Mouse (Mus musculus): ENCODE results near the gene Ncoa6. TPM values are rescaled to one million over a fixed set of nuclear protein-coding genes. Genes with fewer than 3 reads are reported as not detected.

The Ncoa6 gene
- polyA plus RNA-seq (2016; fragmentation: Nextera tagmentation; extraction: Ambion mirVana): 32.7 and 36.0 TPM in 2 replicates

DNA sequence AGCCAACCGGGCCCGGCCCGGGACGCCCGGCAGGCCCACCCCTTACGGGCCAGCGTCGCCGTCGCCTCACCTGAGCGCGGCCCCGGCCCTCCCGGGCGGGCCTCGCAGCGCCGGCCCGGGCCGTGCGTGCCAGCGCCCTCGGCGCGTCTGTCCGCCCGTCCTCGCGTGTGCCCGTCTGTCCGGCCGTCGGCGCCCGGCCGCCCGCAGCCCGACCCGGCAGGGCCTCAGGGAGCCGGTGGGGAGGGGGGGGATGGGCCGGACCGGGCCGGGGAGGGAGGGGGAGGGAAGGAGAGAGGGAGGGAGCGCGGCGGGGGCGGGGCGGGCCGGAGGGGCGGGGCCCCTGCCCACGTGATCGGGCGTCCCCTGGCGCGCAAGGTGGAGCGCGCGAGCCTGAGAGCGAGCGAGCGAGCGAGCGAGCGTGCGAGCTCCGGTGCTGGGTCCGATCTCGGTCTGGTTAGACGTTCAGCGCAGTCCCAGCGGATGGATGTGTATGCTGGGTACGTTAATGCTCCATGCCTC, at the start of gene Ncoa6:
Gene Ncoa6, minus strand, starts transcription at position 325 of the 519 bp plus-strand sequence.
- peak; percentile 87 for ATAC-seq (ENCODE audit: low FRiP score, low read depth)
- 1% methylated on average over 40 of the region's 72 CpGs for WGBS
- peak within 1 kb of the TSS; percentile 96 for H3K9ac ChIP-seq (replicated peaks)

DNA sequence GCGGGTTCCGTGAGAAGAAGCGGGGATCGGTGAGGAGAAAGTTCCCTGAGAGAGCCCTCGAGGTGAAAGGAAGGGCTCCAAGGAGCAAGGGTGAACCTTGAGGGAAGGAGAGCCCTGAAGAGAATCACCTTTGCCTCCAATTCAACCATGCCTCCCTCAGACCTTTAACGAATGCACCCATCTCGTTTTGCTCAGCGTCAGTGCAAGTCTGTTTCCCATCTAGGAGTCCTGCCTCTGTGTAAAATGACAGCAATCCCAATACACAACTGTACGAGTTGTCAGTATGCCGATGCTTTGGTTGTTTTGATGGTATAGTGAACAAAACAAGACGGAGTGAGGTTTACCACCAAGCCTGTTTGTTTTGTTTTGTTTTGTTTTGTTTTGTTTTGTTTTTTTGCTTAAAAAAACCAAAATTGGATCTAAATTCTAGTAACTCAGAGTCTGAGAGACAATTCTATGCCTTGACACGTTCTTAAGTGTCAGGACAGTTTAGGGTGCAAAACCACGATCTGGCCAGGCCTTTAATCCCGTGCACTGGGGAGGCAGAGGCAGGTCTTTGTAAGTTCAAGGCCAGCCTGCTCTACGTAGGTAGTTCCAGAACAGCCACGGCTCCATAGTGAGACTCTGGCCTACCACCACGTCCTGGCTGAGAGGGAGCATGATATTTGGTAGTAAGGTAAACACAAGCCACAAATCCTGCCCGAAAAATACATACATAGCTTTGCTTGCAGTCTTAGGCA, 45.0 kb upstream of the Ncoa6 start:
- peak overlapping the region; percentile 79 for H3K4me2 ChIP-seq (replicated peaks)
- H3K9ac ChIP-seq (replicated peaks): peak overlapping the region; percentile 67
- H3K4me1 ChIP-seq: peaks cover 28% of the 10 kb centered on the region
- peak overlapping the region; percentile 64 for H3K4me3 ChIP-seq
- WGBS: 25% methylated on average over 18 of the region's 18 CpGs
- H3K27ac ChIP-seq (replicated peaks): 0 out of 2 replicates have a peak overlapping the region, but pooled peaks have one; percentile 73
- H3K9me3 ChIP-seq: no peaks in the 10 kb centered on the region
- H3K36me3 ChIP-seq: no peaks in the 10 kb centered on the region
- ATAC-seq (ENCODE audit: low FRiP score, low read depth): no peak
- 0 out of 2 replicates have a peak, but pooled peaks cover 8% of the 10 kb centered on the region for H3K27me3 ChIP-seq

More for the DNA sequence above, at the start of gene Ncoa6:
- Histone ChIP-seq H3K4me1 (peaks cover 29% of the 10 kb centered on the region), H3K36me3 (no peaks in the 10 kb centered on the region), H3K27ac (replicated peaks) (peak within 1 kb of the TSS; percentile 91), H3K9me3 (no peaks in the 10 kb centered on the region), H3K4me2 (replicated peaks) (peak within 1 kb of the TSS; percentile 82), H3K4me3 (peak within 1 kb of the TSS; percentile 96), H3K27me3 (no peaks in the 10 kb centered on the region)

DNA sequence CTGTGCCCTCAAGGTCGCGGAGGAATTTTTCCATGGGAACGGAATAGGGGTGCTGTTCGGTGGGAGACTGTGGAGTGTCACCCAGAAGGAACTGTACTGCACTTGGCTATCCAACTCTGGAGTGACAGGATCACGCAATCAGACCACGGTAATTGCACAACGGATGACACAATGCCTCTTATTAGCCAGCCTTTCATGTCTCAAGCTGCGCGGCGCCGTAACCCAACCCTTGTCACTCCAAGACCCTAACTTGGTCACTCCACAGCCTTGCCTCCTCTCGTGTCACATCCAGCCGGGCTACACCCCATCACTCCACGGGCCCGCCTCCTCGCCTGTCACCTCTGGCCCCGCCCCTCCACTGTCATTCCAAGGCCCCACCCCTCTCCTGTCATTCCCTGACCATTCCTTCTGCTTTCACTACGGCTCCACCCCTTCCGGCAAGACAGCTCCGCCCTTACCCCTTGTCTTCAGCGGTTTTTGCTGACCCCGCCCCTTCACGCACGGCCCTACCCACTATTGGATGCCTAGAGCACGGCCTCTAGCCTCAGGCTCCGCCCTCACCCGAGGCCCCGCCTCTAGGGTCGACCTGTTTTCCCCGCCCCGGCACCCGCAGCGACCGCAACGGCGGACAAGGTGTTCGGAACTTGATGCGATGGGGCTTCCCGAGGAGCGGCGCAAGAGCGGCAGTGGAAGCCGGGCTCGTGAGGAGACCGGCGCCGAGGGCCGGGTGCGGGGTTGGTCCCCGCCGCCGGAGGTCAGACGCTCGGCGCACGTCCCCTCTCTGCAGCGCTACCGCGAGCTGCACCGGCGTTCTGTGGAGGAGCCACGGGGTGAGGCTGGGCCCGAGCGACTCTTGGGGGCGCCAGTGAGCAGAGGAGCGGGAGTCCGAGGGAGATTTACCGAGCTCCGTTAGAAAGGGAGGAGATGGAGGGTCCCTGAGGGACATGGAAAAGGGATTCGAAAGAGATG, 44.0 kb upstream of the Ncoa6 start, which contains the start of the genes Acss2 and Ggt7:
Gene Acss2, plus strand, starts transcription at position 494 of the 969 bp plus-strand sequence.
Gene Ggt7, minus strand, starts transcription at position 783 of the 969 bp plus-strand sequence.
- Histone ChIP-seq H3K27ac (replicated peaks) (peak within 1 kb of the TSS; percentile 73), H3K4me1 (peaks cover 37% of the 10 kb centered on the region), H3K27me3 (0 out of 2 replicates have a peak, but pooled peaks cover 8% of the 10 kb centered on the region), H3K4me2 (replicated peaks) (peak within 1 kb of the TSS; percentile 79), H3K4me3 (peak within 1 kb of the TSS; percentile 64), H3K36me3 (no peaks in the 10 kb centered on the region), H3K9me3 (no peaks in the 10 kb centered on the region), H3K9ac (replicated peaks) (peak within 1 kb of the TSS; percentile 67)
- peak; percentile 99 for ATAC-seq (ENCODE audit: low FRiP score, low read depth)
- 5% methylated on average over 69 of the region's 70 CpGs for WGBS

DNA sequence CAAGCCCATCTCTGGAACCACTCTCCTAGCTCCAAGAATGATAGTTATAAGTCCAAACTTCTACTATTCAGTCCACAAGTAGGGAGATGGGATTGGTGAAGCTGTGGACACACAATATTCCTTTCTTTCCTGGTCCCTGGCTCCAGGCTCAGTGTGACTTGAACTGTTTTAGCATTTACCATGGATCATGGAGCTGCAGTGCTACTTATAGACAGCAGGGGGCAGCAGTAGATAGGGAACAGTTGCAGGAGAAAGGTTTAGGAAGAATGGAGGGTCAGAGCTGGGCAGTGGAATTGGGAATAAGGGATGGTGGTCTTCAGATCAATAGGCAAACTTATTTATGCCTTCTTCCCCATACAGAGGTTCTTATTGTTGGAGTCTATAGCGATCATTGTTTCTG, 42.2 kb upstream of the Ncoa6 start:
- H3K4me1 ChIP-seq: peaks cover 37% of the 10 kb centered on the region
- no peak overlapping the region for H3K4me2 ChIP-seq (replicated peaks)
- no peak for ATAC-seq (ENCODE audit: low FRiP score, low read depth)
- H3K27me3 ChIP-seq: 0 out of 2 replicates have a peak, but pooled peaks cover 8% of the 10 kb centered on the region
- no peak overlapping the region for H3K27ac ChIP-seq (replicated peaks)
- no peak overlapping the region for H3K4me3 ChIP-seq
- no peaks in the 10 kb centered on the region for H3K9me3 ChIP-seq
- 14% methylated on average over 1 of the region's 1 CpGs for WGBS
- H3K36me3 ChIP-seq: no peaks in the 10 kb centered on the region
- H3K9ac ChIP-seq (replicated peaks): no peak overlapping the region

DNA sequence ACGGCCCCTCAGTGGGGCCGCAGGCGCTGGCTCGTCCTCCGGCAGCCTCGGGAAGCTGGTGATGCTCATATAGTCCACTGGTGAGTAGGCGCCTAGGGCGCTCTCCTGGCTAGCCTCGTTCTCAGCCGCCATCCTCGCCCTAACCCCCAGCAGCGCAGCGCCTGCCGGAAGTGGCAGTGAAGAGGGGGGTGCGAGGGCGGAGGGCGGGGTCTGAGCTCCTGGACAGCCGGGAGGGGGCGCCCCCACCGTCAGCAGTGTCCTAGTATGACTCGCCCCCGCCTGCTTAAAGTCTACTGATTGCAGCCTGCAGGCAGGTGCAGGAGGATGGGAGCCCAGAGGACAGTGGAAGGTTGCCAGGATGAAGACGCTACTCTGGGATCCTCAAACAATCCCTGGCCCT, 41.0 kb upstream of the Ncoa6 start:
- Histone ChIP-seq H3K4me1 (peaks cover 37% of the 10 kb centered on the region), H3K4me2 (replicated peaks) (peak overlapping the region; percentile 83), H3K36me3 (no peaks in the 10 kb centered on the region), H3K27ac (replicated peaks) (peak overlapping the region; percentile 67), H3K4me3 (peak overlapping the region; percentile 66), H3K9ac (replicated peaks) (peak overlapping the region; percentile 85), H3K27me3 (0 out of 2 replicates have a peak, but pooled peaks cover 8% of the 10 kb centered on the region), H3K9me3 (no peaks in the 10 kb centered on the region)
- under 1% methylated on average over 23 of the region's 23 CpGs for WGBS
- ATAC-seq (ENCODE audit: low FRiP score, low read depth): peak; percentile 34

DNA sequence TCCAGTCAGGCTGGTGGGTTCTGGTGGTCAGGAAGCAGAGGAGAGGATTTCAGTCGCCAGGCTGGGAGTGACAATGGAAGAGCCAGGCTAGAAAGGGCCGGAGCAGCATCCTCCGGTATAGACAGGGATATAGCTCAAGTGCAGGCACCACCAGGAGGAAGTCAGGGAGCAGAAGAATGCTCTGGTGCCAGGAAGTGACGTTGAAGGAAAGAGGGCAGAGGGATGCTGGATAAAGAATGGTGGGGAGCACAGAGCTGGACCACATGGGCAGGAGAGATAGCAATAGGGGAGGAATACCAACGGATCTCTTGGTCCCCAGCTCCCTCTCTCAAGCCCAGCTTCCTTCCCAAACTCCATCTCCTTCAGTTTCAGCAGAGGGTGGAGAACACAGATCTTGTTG, 39.8 kb upstream of the Ncoa6 start:
- Histone ChIP-seq H3K4me1 (peaks cover 32% of the 10 kb centered on the region), H3K27ac (replicated peaks) (no peak overlapping the region), H3K4me2 (replicated peaks) (peak overlapping the region; percentile 83), H3K9me3 (no peaks in the 10 kb centered on the region), H3K4me3 (peak overlapping the region; percentile 66), H3K36me3 (no peaks in the 10 kb centered on the region), H3K27me3 (0 out of 2 replicates have a peak, but pooled peaks cover 8% of the 10 kb centered on the region), H3K9ac (replicated peaks) (peak overlapping the region; percentile 85; the same call in 1 of the 2 replicates)
- 68% methylated on average over 5 of the region's 5 CpGs for WGBS
- no peak for ATAC-seq (ENCODE audit: low FRiP score, low read depth)

DNA sequence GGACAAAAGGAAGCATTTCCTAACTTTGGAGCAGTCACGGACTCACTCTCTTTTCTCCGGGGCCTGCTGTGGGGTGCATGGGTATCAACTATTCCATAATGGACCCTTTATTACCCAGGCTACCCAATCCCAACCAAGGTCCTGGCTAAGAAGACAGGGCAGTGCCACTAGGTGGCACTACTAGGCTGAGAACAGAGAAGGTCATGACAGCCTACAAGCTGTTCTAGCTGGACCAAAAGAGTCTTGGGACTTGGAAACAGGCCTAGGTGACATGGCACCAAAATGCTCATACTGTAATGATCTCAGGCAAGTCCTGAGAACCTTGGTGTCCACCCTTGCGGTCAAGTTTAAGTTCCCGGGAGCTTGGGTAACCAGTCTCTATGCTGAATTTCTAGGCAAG, 38.8 kb upstream of the Ncoa6 start:
- H3K9me3 ChIP-seq: no peaks in the 10 kb centered on the region
- H3K9ac ChIP-seq (replicated peaks): no peak overlapping the region
- no peak overlapping the region; the same call in 1 of the 2 replicates for H3K4me2 ChIP-seq (replicated peaks)
- H3K27ac ChIP-seq (replicated peaks): no peak overlapping the region
- no peak overlapping the region for H3K4me3 ChIP-seq
- H3K4me1 ChIP-seq: peaks cover 29% of the 10 kb centered on the region
- no peak for ATAC-seq (ENCODE audit: low FRiP score, low read depth)
- H3K27me3 ChIP-seq: 0 out of 2 replicates have a peak, but pooled peaks cover 8% of the 10 kb centered on the region
- H3K36me3 ChIP-seq: no peaks in the 10 kb centered on the region
- 64% methylated on average over 4 of the region's 4 CpGs for WGBS

DNA sequence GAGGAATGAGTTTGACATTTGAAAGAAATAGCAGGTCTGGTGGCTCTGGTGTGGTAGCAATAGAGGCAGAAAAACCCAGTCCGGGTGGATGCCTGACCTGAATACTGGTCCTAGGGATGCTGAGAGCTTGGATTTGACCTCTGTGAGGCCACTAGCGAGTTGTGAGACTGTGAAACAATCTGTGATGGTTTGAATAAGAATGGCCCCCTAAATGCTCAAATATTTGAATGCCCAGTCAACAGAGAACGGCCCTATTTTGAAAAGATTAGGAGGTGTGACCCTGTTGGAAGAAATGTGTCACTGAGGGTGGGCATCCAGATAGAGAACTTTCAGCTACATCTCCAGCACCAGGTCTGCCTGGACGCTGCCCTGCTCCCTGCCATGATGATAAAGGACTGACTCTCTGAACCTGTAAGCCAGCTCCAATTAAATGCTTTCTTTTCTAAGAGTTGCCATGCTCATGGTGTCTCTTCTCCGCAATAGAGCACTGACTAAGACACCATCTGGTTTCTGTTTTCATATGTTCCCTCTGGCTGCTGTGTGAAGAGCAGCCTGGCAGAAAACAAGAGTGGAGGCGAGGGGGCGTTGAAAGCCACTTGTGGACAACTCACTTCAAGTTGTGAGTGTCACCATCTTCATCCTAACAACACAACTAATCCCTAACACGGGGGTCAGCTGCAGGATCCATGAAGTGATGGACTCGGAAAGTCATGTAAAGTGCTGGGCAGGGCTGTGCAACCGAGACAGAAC, 34.2 kb upstream of the Ncoa6 start:
- WGBS: 70% methylated on average over 10 of the region's 10 CpGs
- H3K36me3 ChIP-seq: peaks cover 22% of the 10 kb centered on the region
- no peak for ATAC-seq (ENCODE audit: low FRiP score, low read depth)
- H3K4me1 ChIP-seq: peaks cover 10% of the 10 kb centered on the region
- no peaks in the 10 kb centered on the region for H3K9me3 ChIP-seq
- H3K4me3 ChIP-seq: no peak overlapping the region
- no peak overlapping the region for H3K4me2 ChIP-seq (replicated peaks)
- no peak overlapping the region for H3K27ac ChIP-seq (replicated peaks)
- no peaks in the 10 kb centered on the region for H3K27me3 ChIP-seq
- no peak overlapping the region for H3K9ac ChIP-seq (replicated peaks)

DNA sequence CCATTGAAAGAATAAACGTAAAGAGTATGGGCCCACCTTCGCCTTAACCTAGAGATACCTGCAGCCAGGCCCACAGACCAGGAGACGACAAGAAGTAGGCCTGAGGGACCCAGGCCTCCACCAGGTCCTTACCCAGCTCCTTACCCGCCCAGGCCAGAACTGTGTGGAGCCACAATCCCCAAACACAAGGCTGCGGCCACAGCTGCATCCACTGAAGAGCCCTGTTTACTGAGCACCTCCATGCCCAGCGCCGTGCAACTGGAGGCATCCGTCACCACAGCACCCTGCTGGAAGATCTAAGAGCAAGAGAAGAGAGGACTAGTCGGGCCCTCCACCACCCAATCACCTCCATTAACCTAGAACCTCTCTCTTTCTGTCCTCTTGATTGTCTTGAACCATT, 32.1 kb upstream of the Ncoa6 start:
- no peak for ATAC-seq (ENCODE audit: low FRiP score, low read depth)
- no peaks in the 10 kb centered on the region for H3K27me3 ChIP-seq
- peaks cover 8% of the 10 kb centered on the region for H3K4me1 ChIP-seq
- H3K4me2 ChIP-seq (replicated peaks): no peak overlapping the region
- no peak overlapping the region for H3K9ac ChIP-seq (replicated peaks)
- no peak overlapping the region for H3K4me3 ChIP-seq
- H3K9me3 ChIP-seq: no peaks in the 10 kb centered on the region
- no peak overlapping the region for H3K27ac ChIP-seq (replicated peaks)
- 91% methylated on average over 9 of the region's 9 CpGs for WGBS
- H3K36me3 ChIP-seq: peaks cover 34% of the 10 kb centered on the region

DNA sequence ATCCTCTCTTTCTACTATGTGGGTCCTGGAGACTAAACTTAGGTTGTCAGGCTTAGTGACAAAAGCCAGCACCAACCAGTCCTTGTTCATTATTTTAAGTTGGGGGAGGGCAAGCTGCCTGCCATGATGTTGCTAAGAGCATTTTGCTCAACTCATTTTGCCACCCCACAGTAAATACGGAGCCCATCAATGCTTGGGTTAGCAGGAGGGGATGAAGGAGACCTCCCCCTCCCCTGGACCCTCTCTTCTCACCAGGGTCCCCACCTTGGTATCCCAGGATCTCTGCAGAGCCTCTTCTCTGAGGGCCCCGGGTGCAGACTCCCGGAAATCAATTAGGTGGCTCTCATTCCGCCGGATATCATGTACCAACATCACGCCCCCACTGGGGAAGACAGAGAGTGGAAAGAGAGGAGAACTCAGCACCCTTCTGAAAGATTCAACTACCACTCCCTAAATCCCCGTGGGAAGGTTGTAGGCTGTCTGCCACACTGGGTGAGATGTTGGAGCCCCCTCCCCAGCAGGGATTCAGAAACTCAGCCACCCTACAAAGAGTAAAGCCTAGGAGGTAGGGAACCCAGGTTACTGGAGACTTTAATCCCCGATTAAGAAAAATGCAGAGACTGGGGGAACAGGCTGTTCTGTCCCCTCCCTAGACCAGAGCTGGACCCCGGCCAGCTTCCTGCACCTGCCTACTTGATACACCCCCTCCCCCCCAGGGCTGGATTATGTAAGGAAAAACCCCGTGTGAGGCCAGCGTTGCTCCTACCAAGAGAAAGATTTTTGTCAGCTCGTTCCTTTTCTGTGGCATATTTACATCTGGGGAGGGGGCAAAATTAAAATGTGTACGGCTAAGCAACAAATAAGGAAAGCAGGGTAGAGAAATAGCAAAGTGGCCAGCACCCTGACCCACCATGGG, 31.0 kb upstream of the Ncoa6 start:
- no peaks in the 10 kb centered on the region for H3K9me3 ChIP-seq
- H3K4me1 ChIP-seq: peaks cover 8% of the 10 kb centered on the region
- H3K4me2 ChIP-seq (replicated peaks): no peak overlapping the region
- no peak overlapping the region; the same call in 1 of the 2 replicates for H3K27ac ChIP-seq (replicated peaks)
- ATAC-seq (ENCODE audit: low FRiP score, low read depth): no peak
- 59% methylated on average over 13 of the region's 13 CpGs for WGBS
- H3K9ac ChIP-seq (replicated peaks): no peak overlapping the region
- no peaks in the 10 kb centered on the region for H3K27me3 ChIP-seq
- H3K4me3 ChIP-seq: no peak overlapping the region
- H3K36me3 ChIP-seq: peaks cover 45% of the 10 kb centered on the region

Data from midbrain, embryonic 12.5 days (tissue).